Mouse (Mus musculus): ENCODE data around the gene Dmrtb1. TPM values are rescaled to one million over a fixed set of nuclear protein-coding genes. Genes with fewer than 3 reads are reported as not detected.

The Dmrtb1 gene
- total RNA-seq, 2 experiments from 2014 or later: 3.4 to 3.6 TPM

- intact Hi-C loops (cut with DNase I): no loop called here
- no peak for DNase-seq
Measured at GRCm38 (mm10) chr4:107681099-107681849, 2.8 kb downstream of the Dmrtb1 start.

DNA sequence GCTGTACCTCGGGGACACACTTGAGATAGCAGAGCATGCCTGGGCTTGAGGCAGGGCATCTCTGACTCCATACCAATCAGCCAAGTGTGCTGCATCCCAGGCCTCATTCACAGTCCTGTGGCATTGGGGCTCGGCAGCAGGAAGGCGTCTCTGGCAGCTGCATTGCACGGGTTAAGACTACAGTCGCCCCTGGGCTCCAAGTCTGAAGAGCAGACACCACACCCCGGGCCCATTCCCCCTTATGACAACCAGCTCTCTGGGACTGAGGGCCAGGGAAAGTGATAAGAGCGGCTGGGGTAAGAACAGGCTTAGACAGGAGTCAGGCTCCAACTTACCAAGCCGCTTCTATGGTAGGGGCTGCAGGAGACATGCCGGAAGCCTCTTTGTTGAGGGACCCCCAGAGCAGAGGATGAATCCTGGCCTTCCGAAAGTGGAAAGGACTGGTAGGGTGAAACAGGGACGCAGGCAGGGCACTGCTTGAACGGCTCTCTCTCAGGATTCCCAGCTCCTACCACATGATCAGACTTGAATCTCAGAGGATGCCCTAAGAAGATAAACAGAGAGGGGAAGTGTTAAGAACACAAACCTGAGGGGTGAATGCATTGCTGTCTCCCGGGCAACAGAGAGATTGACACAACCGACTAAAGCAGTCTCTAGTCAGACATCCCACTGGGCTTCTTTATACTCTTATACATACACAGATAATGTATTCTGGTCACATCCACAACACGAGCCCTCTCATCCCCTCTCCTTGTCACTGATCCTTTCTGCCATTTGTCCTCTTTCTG is 3.5 kb downstream of the Dmrtb1 start:
- DNase-seq: no peak
- intact Hi-C loops (cut with DNase I): no loop called here

GRCm38 (mm10) chr4:107675645-107676044 is 8.4 kb downstream of the Dmrtb1 start:
- DNase-seq: no peak
- intact Hi-C loops (cut with DNase I): no loop called here

- intact Hi-C loops (cut with DNase I): no loop called here
- DNase-seq: no peak
Measured at GRCm38 (mm10) chr4:107674322-107674644, 9.7 kb downstream of the Dmrtb1 start.

DNA sequence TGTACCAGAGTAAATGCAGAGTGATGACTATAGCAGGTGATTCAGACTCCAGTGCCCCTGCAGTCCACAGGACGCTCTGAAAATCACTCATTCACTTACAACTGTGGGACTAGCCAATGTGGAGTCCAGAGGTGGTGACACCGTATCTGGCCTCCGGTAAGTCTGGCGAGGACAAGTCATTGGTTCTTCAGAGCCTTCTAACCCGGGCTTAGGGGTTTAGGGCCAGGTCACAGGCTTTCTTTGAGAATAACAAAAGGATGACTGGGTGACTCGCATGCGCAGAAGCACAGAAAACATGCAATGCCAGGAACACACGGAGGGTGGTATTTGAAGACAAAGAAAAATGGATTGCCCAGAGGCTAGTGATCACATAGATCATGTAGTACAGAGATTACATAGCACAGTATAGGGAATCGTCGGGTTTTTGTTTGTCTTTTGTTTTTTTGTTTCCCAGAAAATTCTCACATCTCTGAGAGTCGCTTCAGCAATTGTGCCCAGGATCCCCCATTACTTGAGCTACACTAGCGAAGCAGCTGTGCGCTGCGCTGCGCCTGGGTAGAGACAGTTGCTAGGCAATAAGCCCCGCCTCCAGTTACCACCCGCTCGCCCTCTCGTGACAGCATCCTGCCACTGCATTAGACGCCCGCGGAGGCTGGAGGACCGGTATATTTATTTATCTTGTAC is 10.2 kb downstream of the Dmrtb1 start:
- intact Hi-C loops (cut with DNase I): no loop called here
- peak; percentile 91 for DNase-seq

GRCm38 (mm10) chr4:107670731-107671130 is 13.3 kb downstream of the Dmrtb1 start:
- no peak for DNase-seq
- intact Hi-C loops (cut with DNase I): no loop called here

DNA sequence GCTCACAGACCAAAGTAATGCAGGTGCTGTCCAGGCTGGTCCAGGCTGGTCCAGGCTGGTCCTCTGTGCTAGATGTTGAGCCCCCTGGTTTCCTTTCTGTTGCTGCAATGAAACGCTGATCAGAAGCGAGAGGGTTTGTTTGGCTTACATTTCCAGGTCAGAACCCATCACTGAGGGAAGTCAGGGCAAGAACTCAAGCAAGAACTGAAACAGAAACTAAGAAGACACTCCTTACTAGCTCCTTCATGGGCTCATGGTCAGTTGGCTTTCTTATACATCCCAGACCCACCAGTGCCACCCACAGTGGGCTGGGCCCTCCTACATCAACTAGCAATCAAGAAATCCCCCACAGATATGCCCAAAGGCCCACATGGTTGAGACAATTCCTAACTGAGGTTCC is 15.5 kb downstream of the Dmrtb1 start:
- intact Hi-C loops (cut with DNase I): no loop called here
- no peak for DNase-seq

- intact Hi-C loops (cut with DNase I): no loop called here
- peak; percentile 78 for DNase-seq
Measured at GRCm38 (mm10) chr4:107660649-107661048, 23.4 kb downstream of the Dmrtb1 start.

- peak; percentile 24 for DNase-seq
- intact Hi-C loops (cut with DNase I): loop anchor here (5.0 to 10.0 kb wide), 2 partner anchors 231 to 268 kb away; no protein-coding TSS in a partner anchor
Measured at GRCm38 (mm10) chr4:107653280-107653643, 30.8 kb downstream of the Dmrtb1 start.

- DNase-seq: peak; percentile 92
- intact Hi-C loops (cut with DNase I): loop anchor here (5.0 to 10.0 kb wide), 2 partner anchors 230 to 268 kb away; no protein-coding TSS in a partner anchor
Measured at GRCm38 (mm10) chr4:107652598-107653279, 31.3 kb downstream of the Dmrtb1 start.

- DNase-seq: peak; percentile 51
- intact Hi-C loops (cut with DNase I): loop anchor here (5.0 to 10.0 kb wide), 2 partner anchors 229 to 266 kb away; no protein-coding TSS in a partner anchor
Measured at GRCm38 (mm10) chr4:107651021-107651496, 33.0 kb downstream of the Dmrtb1 start.

DNA sequence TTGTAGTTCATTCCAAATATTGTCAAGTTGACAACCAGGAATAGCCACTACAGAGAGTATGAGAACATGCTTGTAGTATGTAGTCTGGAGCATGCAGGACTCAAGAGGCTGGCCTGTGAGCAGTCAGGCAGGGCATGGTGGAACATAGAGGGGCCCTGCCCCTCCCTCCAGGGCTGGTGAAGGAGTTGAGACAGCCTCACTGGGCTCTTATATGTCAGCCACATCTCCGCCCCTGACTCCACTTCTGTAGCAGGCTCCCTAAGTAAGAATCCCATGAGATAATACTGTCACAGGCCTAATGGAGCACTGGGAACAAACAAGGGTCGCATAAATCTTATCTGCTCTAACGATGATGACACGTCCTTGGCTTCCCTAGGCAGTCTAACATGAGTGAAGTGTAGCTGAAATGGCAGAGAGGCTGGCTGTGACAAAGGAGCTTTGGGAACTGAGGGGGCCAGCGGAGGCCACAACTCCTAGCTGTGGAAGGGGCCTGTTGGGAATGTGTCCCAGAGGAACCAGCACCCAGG is 35.0 kb downstream of the Dmrtb1 start:
- DNase-seq: no peak
- intact Hi-C loops (cut with DNase I): no loop called here

GRCm38 (mm10) chr4:107641624-107642023 is 42.4 kb downstream of the Dmrtb1 start:
- intact Hi-C loops (cut with DNase I): no loop called here
- DNase-seq: no peak

GRCm38 (mm10) chr4:107638303-107638702 is 45.7 kb downstream of the Dmrtb1 start:
- intact Hi-C loops (cut with DNase I): no loop called here
- DNase-seq: no peak

GRCm38 (mm10) chr4:107637670-107638069 is 46.4 kb downstream of the Dmrtb1 start:
- intact Hi-C loops (cut with DNase I): no loop called here
- DNase-seq: no peak

GRCm38 (mm10) chr4:107636099-107636498 is 47.9 kb downstream of the Dmrtb1 start:
- DNase-seq: no peak
- intact Hi-C loops (cut with DNase I): no loop called here

DNA sequence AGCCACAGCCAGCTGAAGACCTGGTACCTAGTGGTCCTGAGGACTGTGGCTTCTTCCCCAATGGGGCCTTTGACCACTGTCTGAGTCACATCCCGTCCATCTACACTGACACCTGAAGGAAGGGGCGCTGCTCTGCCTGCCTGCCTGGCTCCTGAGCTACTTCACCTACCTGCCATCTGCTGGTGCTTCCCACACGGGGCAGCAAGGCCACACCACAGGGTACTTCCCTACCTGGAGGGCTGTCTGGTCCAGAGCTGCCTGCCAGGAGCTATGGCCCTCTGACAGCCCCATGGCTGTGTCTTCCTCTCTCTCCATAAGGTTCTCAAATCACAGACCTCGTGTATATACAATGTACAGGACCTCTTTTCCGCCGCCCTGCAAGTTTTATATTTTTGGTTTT is 49.4 kb downstream of the Dmrtb1 start:
- intact Hi-C loops (cut with DNase I): no loop called here

GRCm38 (mm10) chr4:107628921-107629411 is 55.1 kb downstream of the Dmrtb1 start:
- no peak for DNase-seq
- intact Hi-C loops (cut with DNase I): no loop called here

More for the DNA sequence above, 49.4 kb downstream of the Dmrtb1 start:
- no peak for DNase-seq

DNA sequence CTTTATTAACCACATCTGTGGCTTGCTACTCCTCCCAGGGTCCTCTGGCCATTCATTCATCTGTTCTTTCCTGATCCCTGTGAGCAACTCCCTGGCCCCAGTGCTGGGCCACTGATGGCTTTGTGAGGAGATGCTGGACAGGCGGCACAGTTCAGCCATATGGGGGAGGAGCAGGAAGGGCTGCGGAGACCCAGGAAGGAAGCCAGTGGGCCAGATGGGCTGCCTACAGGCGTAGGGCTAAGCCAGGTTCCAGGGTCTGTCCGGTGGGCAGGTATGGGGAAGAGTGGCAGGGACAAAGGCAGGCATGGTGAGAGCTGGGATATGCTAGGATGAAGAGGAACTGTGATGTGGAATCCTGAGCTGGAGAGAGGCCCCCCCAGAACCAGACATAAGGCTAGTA is 55.8 kb downstream of the Dmrtb1 start:
- intact Hi-C loops (cut with DNase I): no loop called here
- peak; percentile 69 for DNase-seq
